Mouse (Mus musculus): ENCODE measurements around the gene Ppp1r35. TPM values are rescaled to one million over a fixed set of nuclear protein-coding genes. Genes with fewer than 3 reads are reported as not detected.

The Ppp1r35 gene
- total RNA-seq, 1 experiment from 2014 or later, result 20.4 TPM

DNA sequence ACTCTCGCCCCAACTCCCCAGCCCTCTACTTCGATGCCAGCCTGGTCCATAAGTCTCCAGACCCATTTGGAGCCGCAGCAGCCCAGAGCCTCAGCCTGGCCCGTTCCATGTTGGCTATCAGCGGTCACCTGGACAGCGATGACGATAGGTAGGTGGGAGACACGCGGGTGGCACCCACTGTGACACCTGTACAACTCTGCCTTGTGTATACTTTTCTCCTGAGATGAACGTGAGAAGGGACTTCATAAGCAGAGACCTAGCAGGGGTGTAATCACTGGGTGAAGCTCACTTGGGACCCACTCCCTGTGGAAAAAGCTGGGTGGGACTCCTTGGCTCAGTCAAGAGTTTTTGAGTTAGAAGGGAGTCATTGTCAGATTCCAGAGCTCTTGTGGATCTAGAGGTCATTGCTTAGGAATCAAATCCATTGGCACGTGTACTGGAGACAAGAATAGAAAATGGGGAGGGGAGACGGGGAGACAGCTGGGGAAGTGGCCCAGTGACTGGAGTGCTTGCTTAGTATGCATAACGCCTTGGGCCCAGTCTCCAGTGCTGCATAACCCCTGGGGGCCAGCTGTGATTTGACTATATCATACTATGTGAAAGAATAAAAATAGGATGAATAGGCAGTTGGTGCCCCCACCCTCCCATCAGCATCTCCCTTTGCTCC, 27.3 kb upstream of the Ppp1r35 start:
- DNase-seq, result no peak

DNA sequence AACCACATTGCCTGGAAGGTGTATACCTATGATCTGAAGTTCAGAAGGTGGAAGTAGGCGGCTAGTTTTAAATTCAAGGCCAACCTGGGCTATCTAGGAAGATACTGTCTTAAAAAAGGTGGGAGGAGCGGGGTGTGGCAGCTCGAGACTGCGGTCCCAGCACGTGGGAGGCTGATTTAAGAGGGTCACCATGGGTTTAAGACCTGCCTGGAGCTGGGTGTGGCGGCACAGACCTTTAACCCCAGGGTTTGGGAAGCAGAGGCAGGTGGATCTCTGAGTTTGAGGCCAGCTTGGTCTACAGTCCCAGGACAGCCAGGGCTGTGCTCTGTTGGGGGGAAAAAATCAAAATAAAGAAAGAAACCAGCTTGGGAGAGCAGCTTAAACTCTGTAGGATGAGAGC, 26.7 kb upstream of the Ppp1r35 start:
- no peak for DNase-seq

DNA sequence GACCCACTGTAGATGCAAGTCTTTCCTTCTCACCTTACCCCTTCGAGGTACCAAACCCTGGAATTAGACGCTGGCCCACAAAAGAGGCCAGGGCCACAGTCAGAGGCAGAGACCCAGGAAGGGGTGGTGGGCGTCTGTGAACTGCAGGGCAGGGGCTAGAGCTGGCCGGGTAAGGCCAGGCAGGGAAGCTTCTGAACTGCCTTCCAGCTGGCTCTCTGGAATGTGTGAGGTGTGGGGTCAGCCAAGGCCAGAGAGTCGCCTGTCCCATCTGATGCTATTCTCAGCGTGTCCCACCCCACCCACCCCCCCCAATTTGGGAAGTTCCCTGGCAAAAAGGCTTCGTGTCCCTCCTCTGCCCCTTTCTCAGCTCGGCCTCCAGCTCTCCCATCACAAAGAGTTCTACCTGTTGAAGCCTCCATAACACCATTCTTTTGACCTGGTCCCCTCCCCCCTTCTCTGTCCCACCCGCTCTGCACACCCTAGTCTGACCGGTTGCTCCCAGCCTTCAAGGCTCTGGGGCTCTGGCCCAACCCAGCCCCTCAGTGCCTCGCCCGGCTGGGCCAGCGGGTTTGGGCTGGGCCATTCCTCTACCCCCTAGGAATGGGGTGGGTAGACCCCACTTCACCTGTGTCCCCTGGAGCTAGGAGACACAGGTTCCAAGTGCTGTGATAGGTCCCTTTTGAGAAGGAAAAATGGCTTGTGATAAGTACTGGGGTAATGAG, 25.4 kb upstream of the Ppp1r35 start:
- DNase-seq, result no peak

DNA sequence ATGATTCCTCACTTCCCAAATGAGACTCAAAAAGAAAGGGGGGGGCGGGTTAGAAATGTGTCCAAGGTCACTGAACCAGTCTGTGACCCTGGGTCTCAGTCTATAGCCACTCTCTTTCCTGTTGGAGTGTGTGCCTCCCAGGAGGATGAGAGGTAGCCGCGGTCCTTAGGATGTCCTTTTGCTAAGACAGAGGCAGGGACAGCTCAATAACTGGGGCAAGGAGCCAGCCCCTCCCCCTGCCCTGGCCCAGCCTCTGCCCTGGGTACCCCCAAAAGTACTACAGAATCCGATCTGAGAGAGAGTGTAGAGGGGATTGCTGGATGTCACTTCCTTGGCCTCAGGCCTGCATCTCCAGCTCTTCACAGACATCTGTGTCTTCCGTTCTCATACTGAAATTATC, 23.2 kb upstream of the Ppp1r35 start:
- DNase-seq, result no peak

DNA sequence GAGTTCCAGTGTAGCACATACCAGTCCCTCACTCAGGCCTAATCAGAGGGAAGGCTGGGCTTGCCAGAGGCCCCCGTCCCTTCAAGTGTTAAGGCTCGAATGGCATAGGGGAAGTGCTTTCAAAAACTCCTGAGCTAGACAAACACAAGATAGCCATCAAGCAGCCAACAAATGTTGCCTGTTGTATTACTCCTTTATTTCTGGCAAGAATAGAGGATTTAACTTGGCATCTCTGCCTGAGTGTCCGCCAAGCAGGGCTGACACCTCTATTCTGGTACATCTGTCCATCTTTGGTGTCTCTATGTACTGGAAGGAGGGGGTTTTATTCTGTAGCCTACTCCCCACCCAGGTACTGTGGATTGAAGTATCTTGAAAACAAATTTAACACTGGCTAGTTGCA, 22.5 kb upstream of the Ppp1r35 start:
- no peak for DNase-seq

DNA sequence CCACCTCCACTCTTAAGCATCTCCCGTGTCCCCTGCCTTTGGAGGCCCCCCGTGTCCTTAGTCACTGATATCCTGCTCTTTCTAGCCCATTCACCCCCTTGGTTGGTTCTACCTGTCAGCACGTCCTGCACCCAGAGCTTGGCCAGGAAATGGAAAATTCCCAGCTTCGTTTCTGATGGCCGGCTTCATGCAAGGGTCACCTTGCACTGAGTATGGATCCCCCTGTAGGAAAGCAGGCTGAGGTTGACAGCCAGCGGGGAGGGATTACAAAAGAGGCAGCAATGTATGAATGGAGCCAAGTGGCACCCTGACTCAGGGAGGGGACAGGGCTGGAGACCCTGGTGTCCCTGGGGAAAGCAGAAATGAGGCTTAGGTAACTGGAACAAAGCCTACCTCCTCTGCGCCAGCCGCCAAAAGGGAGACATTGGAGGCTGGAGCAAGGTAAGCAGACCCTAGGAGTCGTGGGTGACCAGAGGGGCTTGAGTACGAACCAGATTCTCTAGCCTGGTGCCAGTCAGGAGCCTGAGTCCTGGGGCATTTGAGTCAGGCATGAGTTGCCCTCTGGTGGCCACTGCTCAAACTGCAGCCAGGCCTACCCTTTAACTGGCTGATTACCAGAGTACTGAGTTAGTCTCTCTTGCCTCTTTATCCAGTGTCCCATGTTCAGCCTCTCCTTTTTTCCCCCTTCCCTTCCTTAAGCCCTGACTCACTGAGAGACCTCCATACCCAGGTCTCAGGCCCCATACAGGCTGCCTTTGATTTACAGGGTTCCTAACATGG, 21.6 kb upstream of the Ppp1r35 start:
- DNase-seq, result peak; percentile 91

DNA sequence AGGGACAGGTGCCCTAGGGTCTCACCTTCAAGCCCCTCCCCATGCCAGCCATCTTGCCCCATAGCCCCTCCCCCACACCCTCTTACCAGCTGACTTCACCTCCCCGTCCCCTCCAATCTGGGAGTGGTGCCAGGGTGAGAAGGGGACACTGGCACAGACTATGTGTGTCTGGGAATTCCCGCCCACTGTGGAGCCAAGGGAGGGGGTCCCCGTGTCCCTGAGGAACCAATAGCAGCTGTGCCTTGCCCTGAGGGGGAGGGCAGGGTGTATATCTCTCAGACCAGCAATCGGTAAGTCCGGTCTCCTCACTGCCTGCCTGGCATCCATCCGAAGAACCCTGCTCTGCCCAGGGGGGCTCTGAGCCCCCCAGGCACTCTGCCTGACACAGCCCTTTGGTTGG, 20.8 kb upstream of the Ppp1r35 start:
- peak; percentile 35 for DNase-seq

DNA sequence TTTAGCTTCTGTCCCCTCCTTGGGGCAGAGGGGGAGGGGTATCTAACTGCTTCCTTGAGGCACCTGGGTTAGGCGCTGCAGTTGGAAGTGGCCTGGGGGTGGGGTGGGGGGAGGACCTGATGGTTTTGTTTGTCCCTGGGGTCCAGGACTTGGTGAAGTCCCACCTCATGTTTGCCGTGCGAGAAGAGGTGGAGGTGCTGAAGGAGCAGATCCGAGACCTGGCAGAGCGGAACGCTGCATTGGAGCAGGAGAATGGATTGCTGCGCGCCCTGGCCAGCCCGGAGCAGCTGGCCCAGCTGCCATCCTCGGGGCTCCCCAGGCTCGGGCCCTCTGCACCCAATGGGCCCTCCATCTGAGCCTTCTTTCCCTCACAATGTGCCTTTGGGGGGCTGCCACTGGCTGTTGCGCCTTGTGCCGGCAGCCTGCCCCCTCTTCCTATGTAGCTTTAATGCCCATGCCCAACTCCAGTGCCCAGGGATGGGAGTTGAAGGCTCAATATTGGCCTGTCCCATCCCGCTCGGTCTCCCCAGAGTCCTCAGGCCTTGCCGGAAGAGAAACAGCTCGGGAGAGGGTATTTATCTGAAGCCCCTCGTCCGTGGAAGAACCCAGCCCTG, 19.6 kb upstream of the Ppp1r35 start:
- DNase-seq, result no peak

DNA sequence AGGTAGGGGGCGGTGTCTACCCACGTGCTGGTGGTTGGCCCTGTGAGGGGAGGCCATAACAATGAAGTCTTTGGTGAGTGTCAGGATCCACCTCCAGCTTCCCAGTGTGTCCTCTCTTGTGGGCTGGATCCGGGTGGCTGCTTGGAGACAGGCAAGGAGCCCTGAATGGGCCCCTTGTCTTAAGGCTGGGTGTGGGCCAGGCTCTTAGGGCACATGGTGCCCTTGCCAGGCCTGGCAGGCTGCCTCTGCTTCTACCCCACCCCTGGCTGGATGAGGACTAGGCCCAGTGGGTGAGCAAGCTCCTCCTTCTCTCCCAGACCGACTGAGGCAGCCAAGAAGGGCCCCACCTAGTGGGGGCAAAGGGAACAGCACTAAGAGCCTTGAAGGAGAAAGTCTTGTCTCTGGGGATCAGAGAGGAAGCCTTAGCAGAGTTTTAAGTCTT, 18.7 kb upstream of the Ppp1r35 start:
- peak; percentile 92 for DNase-seq

DNA sequence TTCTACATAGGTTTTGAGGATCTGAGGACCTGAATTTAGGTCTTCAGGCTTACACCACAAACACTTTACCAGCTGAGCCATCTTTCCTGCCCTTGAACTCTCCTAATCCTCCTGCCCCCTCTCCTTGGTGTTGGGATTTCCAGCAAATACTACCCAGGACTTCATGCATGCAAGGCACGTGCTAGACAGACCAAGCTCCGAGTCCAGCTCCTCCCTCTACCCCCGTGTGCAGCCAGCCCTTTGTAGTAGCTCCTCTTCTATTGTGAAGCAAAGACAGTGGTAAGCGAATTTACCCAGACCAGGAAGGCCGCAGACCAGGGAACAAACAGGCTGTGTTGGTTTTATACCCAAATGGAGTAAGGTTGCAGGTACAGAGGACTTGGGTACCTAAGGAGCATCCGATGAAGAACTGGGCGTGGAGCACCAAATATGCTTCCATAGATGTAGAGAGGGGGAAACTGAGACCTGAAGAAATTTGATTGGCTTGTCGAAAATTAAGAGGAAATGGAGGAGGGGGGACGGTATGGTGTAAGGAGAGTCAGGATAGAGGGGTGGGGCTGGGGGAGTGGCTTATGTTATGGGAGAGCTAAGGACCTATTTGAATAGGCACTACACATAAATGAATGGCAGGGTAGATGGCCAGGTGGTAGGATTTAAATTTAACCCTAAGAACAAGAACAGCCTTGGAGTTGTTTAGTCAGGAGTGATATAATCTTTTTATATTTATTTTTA, 13.9 kb upstream of the Ppp1r35 start:
- DNase-seq, result no peak

DNA sequence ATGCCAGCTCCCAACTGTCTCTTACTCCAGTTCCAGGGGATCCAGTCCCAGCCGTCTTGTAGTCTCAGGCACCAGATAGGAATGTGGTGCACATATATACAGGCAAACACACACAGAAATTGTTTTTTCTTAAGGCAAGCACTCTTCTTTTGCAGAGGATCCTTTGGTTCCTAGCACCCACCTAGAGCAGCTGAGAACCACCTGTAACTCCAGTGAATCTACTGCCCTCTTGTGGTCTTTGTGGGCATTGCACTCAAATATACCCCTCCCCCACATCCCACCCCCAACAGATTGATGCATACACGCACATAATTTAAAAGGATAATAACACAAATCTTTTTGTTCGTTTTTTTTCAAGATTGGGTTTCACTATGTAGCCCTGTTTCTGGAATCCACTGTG, 12.4 kb upstream of the Ppp1r35 start:
- DNase-seq, result no peak

DNA sequence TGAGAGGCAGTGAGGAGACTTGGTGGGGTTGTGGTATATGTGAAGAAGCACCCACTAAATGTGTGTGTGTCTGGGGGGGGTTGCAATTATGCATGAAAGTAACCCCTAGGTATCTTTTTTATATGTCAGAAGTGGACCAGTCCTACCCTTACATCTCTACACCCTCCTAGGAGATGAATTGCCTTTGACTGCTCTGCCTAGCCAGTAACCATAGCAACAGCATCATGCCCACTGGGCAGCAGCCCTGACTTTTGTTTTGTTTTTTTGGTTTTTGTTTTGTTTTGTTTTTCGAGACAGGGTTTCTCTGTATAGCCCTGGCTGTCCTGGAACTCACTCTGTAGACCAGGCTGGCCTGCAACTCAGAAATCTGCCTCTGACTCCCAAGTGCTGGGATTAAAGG, 10.2 kb upstream of the Ppp1r35 start:
- DNase-seq, result no peak

DNA sequence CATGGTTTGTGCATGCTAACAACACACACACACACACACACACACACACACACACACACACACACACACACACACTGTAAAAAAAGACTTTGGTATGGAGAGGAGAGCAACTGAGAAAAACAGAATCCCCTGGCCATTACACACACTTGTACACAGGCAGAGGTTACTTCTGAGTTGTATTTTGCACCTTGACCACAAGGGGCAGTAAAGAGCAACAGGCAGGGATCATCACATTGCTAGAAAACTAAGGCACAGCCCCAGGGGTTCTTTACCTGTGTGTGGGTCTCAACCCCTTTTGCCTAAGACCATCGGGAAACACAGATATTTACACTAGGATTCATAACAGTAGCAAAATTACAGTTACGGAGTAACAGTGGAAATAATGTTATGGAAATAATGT, 7.9 kb upstream of the Ppp1r35 start:
- DNase-seq, result peak; percentile 67

DNA sequence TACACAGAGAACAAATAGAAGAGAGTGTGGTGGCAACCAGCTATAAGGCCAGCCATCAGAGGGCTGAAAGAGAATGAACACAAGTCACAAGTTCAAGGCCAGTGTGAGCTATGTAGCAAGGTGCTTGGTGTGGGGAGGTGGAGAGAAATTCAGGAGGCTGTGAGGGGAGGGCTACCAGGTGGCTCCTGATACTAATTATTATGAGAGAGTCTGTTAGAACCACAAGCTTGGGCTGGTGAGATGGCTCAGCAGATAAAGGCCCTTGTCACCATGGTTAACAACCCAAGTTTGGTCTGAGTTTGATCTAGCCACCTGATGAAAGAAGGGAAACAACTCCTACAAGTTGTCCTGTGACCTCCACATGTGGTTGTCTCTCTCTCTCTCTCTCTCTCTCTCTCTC, 5.9 kb upstream of the Ppp1r35 start:
- DNase-seq, result no peak

DNA sequence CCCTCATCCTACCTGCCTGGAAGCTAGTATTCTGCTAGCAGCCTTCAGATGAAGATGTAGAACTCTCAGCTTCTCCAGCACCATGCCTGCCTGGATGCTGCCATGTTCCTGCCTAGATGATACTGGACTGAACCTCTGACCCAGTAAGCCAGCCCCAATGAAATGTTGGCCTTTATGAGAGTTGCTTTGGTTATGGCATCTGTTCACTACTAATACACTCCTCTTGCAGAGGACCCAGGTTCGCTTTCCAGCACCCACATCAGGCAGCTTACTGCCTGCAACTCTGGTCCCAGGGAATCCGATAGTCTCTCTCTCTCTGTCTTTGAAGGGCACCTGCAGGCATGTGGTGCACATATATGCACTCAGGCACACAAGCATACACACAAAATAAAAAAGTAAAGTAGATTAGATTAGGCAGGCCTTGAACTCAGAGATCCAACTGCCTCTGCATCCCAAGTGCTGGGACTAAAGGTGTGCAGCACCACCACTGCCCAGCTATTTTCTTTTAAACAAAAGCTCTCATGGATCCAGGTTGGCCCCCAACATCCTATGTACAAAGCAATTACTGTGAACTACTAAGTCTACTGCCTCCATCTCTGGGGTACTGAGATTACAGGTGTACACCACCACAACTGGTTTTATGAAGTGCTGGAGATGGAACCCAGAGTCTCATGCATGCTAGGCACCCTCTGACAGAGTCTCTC, 2.9 kb upstream of the Ppp1r35 start:
- DNase-seq, result no peak

DNA sequence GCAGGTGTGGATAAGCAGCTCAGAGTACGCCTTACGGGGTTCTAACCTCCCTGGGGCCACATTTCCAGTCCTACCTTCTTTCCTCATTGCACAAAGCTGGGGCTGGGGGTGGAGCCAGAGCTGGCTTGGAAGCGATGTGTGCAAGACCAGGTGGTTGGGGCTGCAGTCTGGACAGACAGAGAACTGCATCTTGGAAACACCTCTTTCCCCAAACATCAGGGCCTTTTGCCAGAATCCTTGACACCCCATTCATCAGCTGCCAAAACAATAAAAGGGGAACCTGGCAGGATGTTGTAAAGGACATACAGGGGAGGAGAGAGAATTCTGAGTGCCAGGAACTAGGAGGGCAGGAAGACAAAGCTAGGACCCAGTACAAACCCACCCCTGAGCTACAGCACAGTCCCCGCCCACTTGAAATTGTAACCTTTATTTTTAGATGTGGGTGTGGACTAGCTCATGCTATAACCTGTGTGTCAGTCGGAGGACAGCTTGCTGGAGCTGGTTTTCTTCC, 2.2 kb upstream of the Ppp1r35 start:
- DNase-seq, result peak; percentile 66

DNA sequence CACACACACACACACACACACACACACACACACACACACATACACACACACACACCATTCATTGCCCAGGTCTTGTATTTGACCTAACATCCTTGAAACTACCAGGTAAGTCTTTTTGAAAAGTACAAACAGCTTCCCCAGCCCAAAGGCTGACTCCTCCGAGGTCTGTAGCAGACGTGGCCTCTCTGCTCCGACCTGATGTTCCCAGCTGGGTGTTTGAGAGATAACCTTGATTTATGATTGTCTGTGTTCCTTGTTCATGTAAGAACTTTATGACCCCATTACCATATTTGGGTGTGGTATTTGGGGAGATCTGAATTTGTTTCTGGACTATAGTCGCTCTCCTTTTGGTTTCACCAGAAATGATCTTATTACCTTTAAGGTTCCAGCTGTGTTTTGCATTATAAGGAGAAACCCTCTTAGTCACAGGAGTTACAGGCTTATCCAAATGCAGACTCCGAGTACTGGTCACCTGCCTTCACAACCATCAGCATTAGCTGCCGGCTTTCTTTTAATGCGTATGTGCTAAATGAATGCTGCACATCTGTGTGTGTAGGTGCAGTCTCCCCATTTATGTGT, 1.3 kb upstream of the Ppp1r35 start:
- DNase-seq, result no peak

DNA sequence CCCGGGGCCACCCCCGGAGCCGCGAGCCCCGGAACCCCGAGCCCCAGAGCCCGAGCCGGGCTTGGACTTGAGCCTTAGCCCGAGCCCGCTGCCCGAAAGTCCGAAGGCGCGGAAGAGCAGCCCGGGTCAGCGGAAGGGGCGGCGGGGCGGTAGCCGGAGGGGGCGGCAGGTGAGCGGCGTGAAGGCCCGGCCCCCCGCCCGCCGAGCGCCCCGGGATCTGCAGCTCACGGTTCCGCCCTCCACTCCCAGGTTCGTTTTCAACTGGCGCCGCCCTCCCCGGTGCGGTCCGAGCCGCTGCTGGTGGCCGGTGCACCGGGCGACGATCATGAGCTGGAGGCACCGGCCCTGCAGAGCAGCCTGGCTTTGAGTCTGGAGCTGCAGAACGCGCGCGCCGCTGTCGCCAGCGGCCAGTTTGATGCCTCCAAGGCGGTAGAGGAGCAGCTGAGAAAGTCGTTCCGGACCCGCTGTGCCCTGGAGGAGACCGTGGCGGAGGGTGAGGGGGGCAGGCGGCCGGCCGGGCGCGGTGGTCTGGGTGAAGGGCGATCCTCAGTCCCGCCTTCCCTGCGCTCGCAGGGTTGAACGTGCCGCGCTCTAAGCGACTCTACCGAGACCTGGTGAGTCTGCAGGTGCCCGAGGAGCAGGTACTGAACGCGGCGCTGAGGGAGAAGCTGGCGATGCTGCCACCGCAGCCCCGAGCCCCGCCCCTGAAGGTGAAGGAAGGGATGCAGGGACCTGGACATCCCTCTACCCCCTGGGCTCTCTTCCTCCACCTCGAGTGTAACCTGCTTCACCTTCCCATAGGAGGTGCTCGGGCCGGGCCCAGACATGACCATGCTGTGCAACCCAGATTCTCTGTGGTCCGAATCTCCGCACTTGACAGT, 644 bp downstream of the Ppp1r35 start:
- peak; percentile 74 for DNase-seq

DNA sequence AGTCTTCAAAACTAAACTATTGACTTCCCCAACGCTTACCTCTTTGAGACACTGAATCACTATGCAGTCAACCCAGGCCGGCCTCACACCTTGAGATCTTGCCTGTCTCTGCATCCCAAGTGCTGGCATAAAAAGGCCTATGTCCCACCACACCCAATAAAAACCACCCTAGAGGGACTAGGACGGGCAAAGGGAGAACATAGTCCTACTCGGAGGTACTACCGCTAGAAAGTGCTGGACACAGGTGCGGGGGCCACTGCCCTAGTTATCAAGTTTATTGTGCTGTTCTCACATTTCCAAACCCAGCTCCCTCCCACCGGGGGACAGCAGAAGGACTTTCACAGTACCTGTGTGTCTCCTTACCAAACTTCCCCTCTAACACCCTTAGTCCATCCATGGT, 3.0 kb downstream of the Ppp1r35 start:
- no peak for DNase-seq
